ENCODE assay signal across 8 mouse cellular contexts in the genomic region with DNA sequence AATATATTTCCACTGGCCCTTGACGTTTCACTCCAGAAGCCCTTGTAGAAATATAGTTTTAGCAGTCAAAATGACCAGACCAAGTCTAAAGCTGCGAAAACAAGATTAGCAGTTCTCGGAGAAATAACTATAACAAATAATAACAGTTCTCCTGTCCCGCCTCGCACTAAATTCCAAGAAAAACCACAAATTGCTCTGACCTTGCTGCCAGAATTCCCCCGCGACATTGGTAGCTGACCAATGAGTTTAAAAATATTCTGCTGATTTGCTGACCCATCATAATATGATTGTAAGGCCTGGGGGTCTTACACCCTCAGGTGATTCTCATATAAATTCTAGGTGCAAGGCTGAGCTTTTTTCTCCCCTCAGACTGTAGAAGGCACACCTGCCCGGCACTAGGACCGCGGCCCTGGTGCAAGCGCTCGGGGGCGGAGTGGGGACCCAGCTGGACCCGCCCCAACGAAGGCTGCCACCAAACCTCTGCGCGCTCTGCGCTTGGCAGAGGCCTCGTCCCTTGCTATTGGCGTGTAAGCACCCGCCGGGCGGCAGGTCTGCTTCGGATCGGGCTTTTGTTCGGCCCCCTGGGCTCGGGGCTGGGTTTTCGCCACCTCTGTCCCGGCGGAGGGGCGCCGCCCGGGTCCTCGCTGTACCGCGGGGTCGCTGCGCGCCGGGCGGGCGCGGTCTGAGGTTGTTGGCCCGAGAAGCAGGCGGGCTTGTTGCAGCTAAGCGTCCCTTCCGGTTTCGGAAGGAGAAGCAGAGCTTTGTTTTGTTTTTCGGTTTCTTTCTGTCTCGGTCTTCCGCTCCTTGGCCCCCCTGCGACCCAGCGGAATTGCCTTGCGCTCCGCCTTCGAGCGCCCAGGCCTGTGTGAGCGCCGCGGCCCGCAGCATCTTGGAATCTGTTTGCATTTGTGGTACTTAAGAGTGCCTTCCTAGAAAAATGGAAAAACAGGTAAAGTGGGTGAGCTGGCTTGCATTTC. TPM values are rescaled to one million over a fixed set of nuclear protein-coding genes. Genes with fewer than 3 reads are reported as not detected.
DNase-seq lines count a peak whose midpoint lies in the region; ATAC-seq and TF ChIP-seq lines count a peak whose summit lies in the region.

A gene (plus strand): TSS at position 459 of the 977 bp plus-strand sequence.

- H3K4me3 ChIP-seq in forebrain, embryonic 11.5 days (ENCODE audit: low read depth, low read length): peak within 1 kb of the TSS; percentile 78
- H3K4me3 ChIP-seq in heart, postnatal 0 days (ENCODE audit: low read depth, low read length): peak within 1 kb of the TSS; percentile 95
- peak within 1 kb of the TSS; percentile 99 for H3K4me3 ChIP-seq in liver, embryonic 16.5 days (ENCODE audit: low read depth, low read length)
- H3K4me3 ChIP-seq in neural tube, embryonic 13.5 days: peak within 1 kb of the TSS; percentile 84
- H3K4me3 ChIP-seq in testis, adult 2 months (ENCODE audit: control insufficient read depth, low read depth, low read length): peak within 1 kb of the TSS; percentile 80

- DNase-seq in CD8-positive naive resting alpha-beta T cell, adult 2 months (ENCODE audit: low read depth in 2 of 2, low spot score in 2 of 2): peak; percentile 82 to 85
- DNase-seq in c-Kit-positive CD71-negative TER-119-negative erythroid progenitor cells, embryonic 14.5 days (ENCODE audit: low read depth): peak; percentile 56
- DNase-seq in forebrain, embryonic 11.5 days (ENCODE audit: low spot score): peak; percentile 93
- peak; percentile 89 for DNase-seq in heart, postnatal 0 days (ENCODE audit: low spot score)
- DNase-seq in kidney, postnatal 4 days: peak; percentile 90 to 94

- TF ChIP-seq CTCF in heart, postnatal 0 days (IDR thresholded peaks at IDR 0.05; ENCODE audit: low read depth): no peak
- TF ChIP-seq CTCF in testis, adult 2 months (IDR thresholded peaks at IDR 0.05; ENCODE audit: control insufficient read depth, insufficient read depth, insufficient replicate concordance, low read depth, low read length): no peak

- no peaks in the 10 kb centered on the region for H3K27me3 ChIP-seq in forebrain, embryonic 11.5 days (ENCODE audit: control insufficient read depth, insufficient read depth, low read length)
- no peaks in the 10 kb centered on the region for H3K27me3 ChIP-seq in heart, postnatal 0 days (ENCODE audit: control insufficient read depth, insufficient read depth, low read length)
- no peaks in the 10 kb centered on the region for H3K27me3 ChIP-seq in liver, embryonic 16.5 days (ENCODE audit: control insufficient read depth, insufficient read depth, low read depth, low read length)
- H3K27me3 ChIP-seq in neural tube, embryonic 13.5 days: no peaks in the 10 kb centered on the region
- H3K27me3 ChIP-seq in testis, adult 2 months (ENCODE audit: control insufficient read depth, insufficient read depth, low read length): no peaks in the 10 kb centered on the region

- no peaks in the 10 kb centered on the region; the same call in 1 of the 2 replicates for H3K9me3 ChIP-seq in forebrain, embryonic 11.5 days (ENCODE audit: control insufficient read depth, low read length)
- H3K9me3 ChIP-seq in heart, postnatal 0 days (replicated peaks; ENCODE audit: control insufficient read depth, low read length): peaks cover 5% of the 10 kb centered on the region; the same call in 1 of the 2 replicates
- H3K9me3 ChIP-seq in liver, embryonic 16.5 days (replicated peaks; ENCODE audit: control insufficient read depth, low read length): peaks cover 6% of the 10 kb centered on the region
- H3K9me3 ChIP-seq in neural tube, embryonic 13.5 days: no peaks in the 10 kb centered on the region

- H3K27ac ChIP-seq in forebrain, embryonic 11.5 days (ENCODE audit: low read depth, low read length): peak within 1 kb of the TSS; percentile 95
- peak within 1 kb of the TSS; percentile 99 for H3K27ac ChIP-seq in heart, postnatal 0 days (ENCODE audit: low read depth)
- peak within 1 kb of the TSS; percentile 98 for H3K27ac ChIP-seq in liver, embryonic 16.5 days (ENCODE audit: low read length)
- H3K27ac ChIP-seq in neural tube, embryonic 13.5 days (replicated peaks): peak within 1 kb of the TSS; percentile 99
- H3K27ac ChIP-seq in testis, adult 2 months (ENCODE audit: control insufficient read depth, insufficient read depth, low read depth, low read length): peak within 1 kb of the TSS; percentile 73

- ATAC-seq in forebrain, embryonic 11.5 days (replicated peaks; ENCODE audit: low FRiP score): peak; percentile 100
- peak; percentile 98 for ATAC-seq in heart, postnatal 0 days (ENCODE audit: insufficient read depth, low read depth)
- ATAC-seq in liver, embryonic 16.5 days (ENCODE audit: low read depth): peak; percentile 96
- ATAC-seq in neural tube, embryonic 13.5 days (ENCODE audit: low read depth): peak; percentile 100

- H3K36me3 ChIP-seq in forebrain, embryonic 11.5 days (ENCODE audit: control insufficient read depth, insufficient read depth, low read length): no peaks in the 10 kb centered on the region
- H3K36me3 ChIP-seq in heart, postnatal 0 days (replicated peaks; ENCODE audit: control insufficient read depth, insufficient read depth, low read length): peaks cover 19% of the 10 kb centered on the region
- peaks cover 11% of the 10 kb centered on the region for H3K36me3 ChIP-seq in liver, embryonic 16.5 days (ENCODE audit: control insufficient read depth, insufficient read depth)
- H3K36me3 ChIP-seq in neural tube, embryonic 13.5 days: peaks cover 22% of the 10 kb centered on the region; the same call in 1 of the 2 replicates
- no peaks in the 10 kb centered on the region for H3K36me3 ChIP-seq in testis, adult 2 months (ENCODE audit: control insufficient read depth, insufficient read depth, low read length)

- 0 out of 2 replicates have a peak, but pooled peaks cover 4% of the 10 kb centered on the region for H3K4me1 ChIP-seq in forebrain, embryonic 11.5 days (replicated peaks; ENCODE audit: control insufficient read depth, insufficient read depth, low read length)
- peaks cover 10% of the 10 kb centered on the region; the same call in 1 of the 2 replicates for H3K4me1 ChIP-seq in heart, postnatal 0 days (ENCODE audit: control insufficient read depth, insufficient read depth)
- peaks cover 22% of the 10 kb centered on the region for H3K4me1 ChIP-seq in liver, embryonic 16.5 days (ENCODE audit: control insufficient read depth, low read depth, low read length)
- peaks cover 32% of the 10 kb centered on the region for H3K4me1 ChIP-seq in neural tube, embryonic 13.5 days (replicated peaks)
- no peaks in the 10 kb centered on the region; the same call in 1 of the 2 replicates for H3K4me1 ChIP-seq in testis, adult 2 months (ENCODE audit: control insufficient read depth, insufficient read depth, low read length)

- TF ChIP-seq POLR2A in testis, adult 2 months (IDR thresholded peaks at IDR 0.05; ENCODE audit: control insufficient read depth, low read depth, low read length): peak; percentile 71

- peak; percentile 25; the same call in 1 of the 2 replicates for TF ChIP-seq EP300 in heart, postnatal 0 days (IDR thresholded peaks at IDR 0.05; ENCODE audit: low read depth)

- H3K9ac ChIP-seq in forebrain, embryonic 11.5 days (ENCODE audit: low read length): peak within 1 kb of the TSS; percentile 96
- peak within 1 kb of the TSS; percentile 96 for H3K9ac ChIP-seq in heart, postnatal 0 days (replicated peaks; ENCODE audit: low read depth, low read length)
- H3K9ac ChIP-seq in liver, embryonic 16.5 days (ENCODE audit: low read depth, low read length): peak within 1 kb of the TSS; percentile 99
- H3K9ac ChIP-seq in neural tube, embryonic 13.5 days: peak within 1 kb of the TSS; percentile 96

- H3K4me2 ChIP-seq in forebrain, embryonic 11.5 days (ENCODE audit: low read depth, low read length, severe bottlenecking): peak within 1 kb of the TSS; percentile 61
- H3K4me2 ChIP-seq in heart, postnatal 0 days (ENCODE audit: low read depth, low read length): peak within 1 kb of the TSS; percentile 58
- peak within 1 kb of the TSS; percentile 73 for H3K4me2 ChIP-seq in liver, embryonic 16.5 days (ENCODE audit: low read depth, low read length)
- H3K4me2 ChIP-seq in neural tube, embryonic 13.5 days: peak within 1 kb of the TSS; percentile 69

- WGBS in forebrain, embryonic 11.5 days: 6% methylated on average over 57 of the region's 61 CpGs
- 5% methylated on average over 60 of the region's 61 CpGs for WGBS in heart, postnatal 0 days
- 2% methylated on average over 61 of the region's 61 CpGs for whole genome bisulfite sequencing in liver, embryonic 16.5 days (ENCODE audit: insufficient replicate concordance)
- 4% methylated on average over 61 of the region's 61 CpGs for WGBS in neural tube, embryonic 13.5 days

RNA-seq across cellular contexts. Expression of the gene that starts here (rescaled TPM):
- polyA plus RNA-seq in forebrain, embryonic 11.5 days (2014; fragmentation: Nextera tagmentation; extraction: Ambion mirVana): 42.6 and 49.9 TPM in 2 replicates
- total RNA-seq in heart, postnatal 0 days (2014; rRNA removed; ENCODE audit: low replicate concordance): 28.0 and 41.9 TPM in 2 replicates
- 13.6 and 16.9 TPM in 2 replicates for polyA plus RNA-seq in heart, postnatal 0 days (2015; fragmentation: Nextera tagmentation; extraction: Ambion mirVana)
- polyA plus RNA-seq in liver, embryonic 16.5 days (2015; fragmentation: Nextera tagmentation; extraction: Ambion mirVana): 28.0 and 32.0 TPM in 2 replicates
- 31.5 and 34.6 TPM in 2 replicates for polyA plus RNA-seq in neural tube, embryonic 13.5 days (2015; fragmentation: Nextera tagmentation; extraction: Ambion mirVana)
- 2.6 and 2.8 TPM in 2 replicates for polyA plus RNA-seq in testis, adult 2 months (2012; rRNA removed)

Comparison
In these comparisons a context has a peak if more than half of its experiments do, and no peak if none do; other contexts are left out.
1. Peak in every context shown above with its lines: DNase-seq, ATAC-seq, H3K4me3 ChIP-seq and H3K27ac ChIP-seq.